Comparison of ENCODE assay signal across 8 mouse cellular contexts in genomic region chr11:88973776-88974701, GRCm38 (mm10). TPM values are rescaled to one million over a fixed set of nuclear protein-coding genes. Genes with fewer than 3 reads are reported as not detected.
DNase-seq lines count a peak whose midpoint lies in the region; ATAC-seq lines count a peak whose summit lies in the region.

No protein-coding gene starts in this region.

- H3K27ac ChIP-seq in intestine, embryonic 14.5 days (ENCODE audit: low read depth), result peak overlapping the region; percentile 72

- no peaks in the 10 kb centered on the region for H3K27me3 ChIP-seq in intestine, embryonic 14.5 days (replicated peaks; ENCODE audit: control insufficient read depth, insufficient read depth, low read length)

- H3K4me1 ChIP-seq in intestine, embryonic 14.5 days (replicated peaks; ENCODE audit: control insufficient read depth, insufficient read depth, low read length), result peaks cover 6% of the 10 kb centered on the region; the same call in 1 of the 2 replicates

- no peaks in the 10 kb centered on the region for H3K9me3 ChIP-seq in intestine, embryonic 14.5 days (ENCODE audit: control insufficient read depth, low read length)

- intact Hi-C loops in gastrocnemius, postnatal 14 days (cut with DNase I; ENCODE audit: low total_unique reads), result no loop called here
- intact Hi-C loops in left cerebral cortex, postnatal 14 days (cut with DNase I), result loop anchor here (5.0 kb wide), 1 partner anchor 67 kb away; no protein-coding TSS in a partner anchor

- H3K9ac ChIP-seq in intestine, embryonic 14.5 days (ENCODE audit: low read length), result peak overlapping the region; percentile 58

- H3K36me3 ChIP-seq in intestine, embryonic 14.5 days (ENCODE audit: control insufficient read depth, insufficient read depth, low read length), result no peaks in the 10 kb centered on the region

- H3K4me2 ChIP-seq in intestine, embryonic 14.5 days (ENCODE audit: low read length), result peak overlapping the region; percentile 66

- H3K4me3 ChIP-seq in intestine, embryonic 14.5 days (ENCODE audit: low read depth, low read length), result peak overlapping the region; percentile 65

- ATAC-seq in intestine, embryonic 14.5 days (replicated peaks; ENCODE audit: low FRiP score, low TSS enrichment, low read depth), result peak; percentile 81

- 2% methylated on average over 62 of the region's 62 CpGs for WGBS in intestine, embryonic 14.5 days

- DNase-seq in adrenal gland, adult (ENCODE audit: inconsistent age in 2 of 2, low spot score in 1 of 2), result peak; percentile 94 to 98
- DNase-seq in embryo, embryonic 10.5 days (ENCODE audit: low spot score), result peak; percentile 97
- peak; percentile 91 for DNase-seq in gastrocnemius, postnatal 14 days
- peak; percentile 95 for DNase-seq in intestine, embryonic 14.5 days (ENCODE audit: low spot score)
- peak; percentile 96 for DNase-seq in left cerebral cortex, postnatal 14 days (ENCODE audit: low spot score in 2 of 2)
- DNase-seq in mesoderm, embryonic 11.5 days (ENCODE audit: low read depth, low spot score), result peak; percentile 95
- DNase-seq in right cerebral cortex, postnatal 36 days (ENCODE audit: low spot score in 2 of 2), result peak; percentile 92 to 93
- DNase-seq in yolk sac, embryonic 10.5 days (ENCODE audit: low spot score), result peak; percentile 91

RNA-seq across cellular contexts. Expression of gene Coil, which starts 4.0 kb away (rescaled TPM):
- 1 to 10 TPM; 4.1 to 4.2 TPM for total RNA-seq in gastrocnemius, postnatal 14 days (2021)
- polyA plus RNA-seq in intestine, embryonic 14.5 days (2014; fragmentation: Nextera tagmentation; extraction: Ambion mirVana), result 10.4 and 11.0 TPM in 2 replicates
- 10 to 100 TPM; 20.4 to 20.9 TPM for total RNA-seq in left cerebral cortex, postnatal 14 days (2021)

RNA-seq across cellular contexts. Expression of gene Elobl, which starts 7.3 kb away (rescaled TPM):
- total RNA-seq in gastrocnemius, postnatal 14 days (2021), result not detected
- polyA plus RNA-seq in intestine, embryonic 14.5 days (2014; fragmentation: Nextera tagmentation; extraction: Ambion mirVana), result not detected in 2 replicates
- not detected for total RNA-seq in left cerebral cortex, postnatal 14 days (2021)

RNA-seq across cellular contexts. Expression of gene Scpep1, which starts 18.8 kb away (rescaled TPM):
- 10 to 100 TPM; 18.5 to 21.6 TPM for total RNA-seq in gastrocnemius, postnatal 14 days (2021)
- polyA plus RNA-seq in intestine, embryonic 14.5 days (2014; fragmentation: Nextera tagmentation; extraction: Ambion mirVana), result 94.7 and 97.4 TPM in 2 replicates
- total RNA-seq in left cerebral cortex, postnatal 14 days (2021), result 10 to 100 TPM; 19.8 to 19.9 TPM

RNA-seq across cellular contexts. Expression of gene Trim25, which starts 25.1 kb away (rescaled TPM):
- total RNA-seq in gastrocnemius, postnatal 14 days (2021), result 10 to 100 TPM; 11.3 to 12.6 TPM
- 21.0 and 23.2 TPM in 2 replicates for polyA plus RNA-seq in intestine, embryonic 14.5 days (2014; fragmentation: Nextera tagmentation; extraction: Ambion mirVana)
- 1 to 10 TPM; 3.2 to 4.8 TPM for total RNA-seq in left cerebral cortex, postnatal 14 days (2021)

Comparison
In these comparisons a context has a peak if more than half of its experiments do, and no peak if none do; other contexts are left out.
1. Peak in every context shown above with its lines: DNase-seq, ATAC-seq, H3K4me3 ChIP-seq and H3K27ac ChIP-seq.
2. RNA of gene Coil, which starts 4.0 kb away (total RNA-seq): 20.4 to 20.9 TPM in left cerebral cortex, postnatal 14 days; 4.1 to 4.2 TPM in gastrocnemius, postnatal 14 days; every median in the first group is over 4 times any median in the second.